Mouse (Mus musculus) olfactory bulb, adult 2 months (tissue): ENCODE measurements around the gene Clpx.

Experiments
- CTCF ChIP-seq: fragments of 200-500 bp; IDR thresholded peaks from 2 replicates; pipeline ENCODE4 v1.5.1; 2012; ENCODE audit warnings: low read depth, mild to moderate bottlenecking, low read length, moderate library complexity; ENCODE audit not compliant: insufficient read depth
- POLR2A ChIP-seq: fragments of 200-500 bp; IDR thresholded peaks from 2 replicates; pipeline ENCODE4 v1.6.1; 2012; ENCODE audit warnings: mild to moderate bottlenecking, low read depth, low read length, moderate library complexity; ENCODE audit not compliant: insufficient read depth

- TF ChIP-seq CTCF (no peak), POLR2A (no peak)
These were observed 1.6 kb upstream of the Clpx start for GRCm38 (mm10) chr9:65292421-65292820.
